In the genomic region with DNA sequence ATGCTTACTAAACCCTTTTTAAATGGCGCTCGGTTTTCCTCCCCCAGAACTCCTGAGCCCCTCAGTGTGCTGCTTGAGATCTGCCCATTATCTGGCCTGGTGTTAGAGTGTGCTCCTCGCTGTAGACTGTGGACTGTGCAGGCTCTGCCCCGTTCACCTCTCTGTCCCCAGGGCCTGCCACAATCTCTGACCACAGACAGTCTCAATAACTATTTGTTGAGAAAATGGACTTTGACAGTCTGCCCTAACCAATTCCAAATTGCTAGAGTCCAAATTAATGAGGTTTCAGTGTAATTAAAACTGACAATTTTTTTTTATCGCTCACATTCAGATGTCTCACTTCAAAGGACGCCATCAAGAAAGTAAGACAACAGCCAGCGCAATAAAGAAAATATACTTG, we compare ENCODE assay signal across 26 mouse cellular contexts.
DNase-seq lines count a peak whose midpoint lies in the region; ATAC-seq and TF ChIP-seq lines count a peak whose summit lies in the region.
"Had no signal": no experiment of that assay in that cellular context is flagged by ENCODE, and none has a peak within 500 bp of the region (broad histone marks: within the 10 kb centered on the region; RNA-seq: fewer than 3 reads in every experiment).

No protein-coding gene starts in this region.

- H3K4me3 ChIP-seq in midbrain, embryonic 10.5 days = no peak overlapping the region
- no peak overlapping the region for H3K4me3 ChIP-seq in midbrain, postnatal 0 days (ENCODE audit: low read depth, low read length)
- H3K4me3 ChIP-seq in hindbrain, embryonic 13.5 days = no peak overlapping the region
- no peak overlapping the region for H3K4me3 ChIP-seq in midbrain, embryonic 16.5 days (ENCODE audit: low read depth, low read length)
- H3K4me3 ChIP-seq: embryonic facial prominence, embryonic 10.5 days; embryonic facial prominence, embryonic 15.5 days; forebrain, embryonic 13.5 days had no signal

- peaks cover 40% of the 10 kb centered on the region for H3K4me1 ChIP-seq in midbrain, embryonic 10.5 days
- H3K4me1 ChIP-seq in midbrain, postnatal 0 days (ENCODE audit: insufficient read depth, low read length) = peaks cover 4% of the 10 kb centered on the region
- H3K4me1 ChIP-seq in hindbrain, embryonic 13.5 days (replicated peaks) = peaks cover 37% of the 10 kb centered on the region
- peaks cover 24% of the 10 kb centered on the region for H3K4me1 ChIP-seq in midbrain, embryonic 16.5 days (ENCODE audit: control insufficient read depth, insufficient read depth, low read length)

- 63% methylated on average over 7 of the region's 7 CpGs for WGBS in midbrain, embryonic 10.5 days
- 48% methylated on average over 7 of the region's 7 CpGs for WGBS in midbrain, postnatal 0 days
- WGBS in hindbrain, embryonic 13.5 days = 58% methylated on average over 7 of the region's 7 CpGs
- WGBS in midbrain, embryonic 16.5 days = 47% methylated on average over 7 of the region's 7 CpGs

- no peak overlapping the region for H3K9ac ChIP-seq in midbrain, postnatal 0 days (replicated peaks; ENCODE audit: low read length, poor library complexity, severe bottlenecking)
- no peak overlapping the region; the same call in 1 of the 2 replicates for H3K9ac ChIP-seq in hindbrain, embryonic 13.5 days
- no peak overlapping the region for H3K9ac ChIP-seq in midbrain, embryonic 16.5 days (ENCODE audit: low read depth, low read length)
- H3K9ac ChIP-seq: embryonic facial prominence, embryonic 15.5 days; forebrain, embryonic 13.5 days; liver, embryonic 14.5 days had no signal

- TF ChIP-seq CTCF in midbrain, postnatal 0 days (IDR thresholded peaks at IDR 0.05) = no peak

- peak; percentile 8 for DNase-seq in kidney, adult 9 months
- no peak for DNase-seq in kidney, postnatal 14 days
- no peak for DNase-seq in midbrain, embryonic 10.5 days (ENCODE audit: low spot score)
- no peak for DNase-seq in midbrain, postnatal 0 days (ENCODE audit: low spot score)
- DNase-seq in urinary bladder, postnatal 10 days (ENCODE audit: low spot score) = no peak
- DNase-seq: cerebellum, adult 8-10 months; cerebellum, postnatal 25 days; gastrocnemius, postnatal 14 days; heart, postnatal 36 days; kidney, adult 11 months; kidney, postnatal 4 days; left cerebral cortex, postnatal 4 days; lung, adult 2 months; lung, postnatal 10 days; right cerebral cortex, postnatal 14 days; thymus, postnatal 4 days had no signal

- H3K9me3 ChIP-seq in midbrain, embryonic 10.5 days (replicated peaks) = no peaks in the 10 kb centered on the region
- H3K9me3 ChIP-seq in midbrain, postnatal 0 days (ENCODE audit: low read length) = no peaks in the 10 kb centered on the region
- no peaks in the 10 kb centered on the region for H3K9me3 ChIP-seq in hindbrain, embryonic 13.5 days
- H3K9me3 ChIP-seq in midbrain, embryonic 16.5 days (replicated peaks; ENCODE audit: control insufficient read depth, low read length, poor library complexity, severe bottlenecking) = no peaks in the 10 kb centered on the region
- H3K9me3 ChIP-seq: embryonic facial prominence, embryonic 10.5 days; embryonic facial prominence, embryonic 15.5 days; forebrain, embryonic 13.5 days had no signal

- no peaks in the 10 kb centered on the region for H3K27me3 ChIP-seq in midbrain, embryonic 10.5 days (ENCODE audit: low read depth, poor library complexity, severe bottlenecking)
- H3K27me3 ChIP-seq in midbrain, postnatal 0 days (ENCODE audit: insufficient read depth, low read length) = no peaks in the 10 kb centered on the region
- H3K27me3 ChIP-seq in hindbrain, embryonic 13.5 days = no peaks in the 10 kb centered on the region
- no peaks in the 10 kb centered on the region for H3K27me3 ChIP-seq in midbrain, embryonic 16.5 days (ENCODE audit: control insufficient read depth, insufficient read depth, low read depth, low read length)
- H3K27me3 ChIP-seq: embryonic facial prominence, embryonic 15.5 days; forebrain, embryonic 13.5 days had no signal

- H3K36me3 ChIP-seq in midbrain, embryonic 10.5 days = no peaks in the 10 kb centered on the region
- H3K36me3 ChIP-seq in midbrain, postnatal 0 days (ENCODE audit: insufficient read depth, low read length) = no peaks in the 10 kb centered on the region
- H3K36me3 ChIP-seq in hindbrain, embryonic 13.5 days = no peaks in the 10 kb centered on the region
- no peaks in the 10 kb centered on the region for H3K36me3 ChIP-seq in midbrain, embryonic 16.5 days (ENCODE audit: control insufficient read depth, insufficient read depth, low read length)
- H3K36me3 ChIP-seq: embryonic facial prominence, embryonic 10.5 days; embryonic facial prominence, embryonic 15.5 days had no signal

- no peak overlapping the region for H3K4me2 ChIP-seq in midbrain, postnatal 0 days (ENCODE audit: low read depth, low read length, poor library complexity, severe bottlenecking)
- H3K4me2 ChIP-seq in hindbrain, embryonic 13.5 days = no peak overlapping the region
- H3K4me2 ChIP-seq in midbrain, embryonic 16.5 days (ENCODE audit: low read length) = no peak overlapping the region
- H3K4me2 ChIP-seq: embryonic facial prominence, embryonic 15.5 days; forebrain, embryonic 13.5 days; heart, embryonic 11.5 days had no signal

- peak overlapping the region; percentile 23; the same call in 1 of the 2 replicates for H3K27ac ChIP-seq in midbrain, embryonic 10.5 days (replicated peaks)
- H3K27ac ChIP-seq in midbrain, postnatal 0 days (ENCODE audit: low read depth, low read length) = no peak overlapping the region
- H3K27ac ChIP-seq in hindbrain, embryonic 13.5 days = peak overlapping the region; percentile 64
- peak overlapping the region; percentile 37; the same call in 1 of the 2 replicates for H3K27ac ChIP-seq in midbrain, embryonic 16.5 days (ENCODE audit: low read length)
- H3K27ac ChIP-seq: embryonic facial prominence, embryonic 15.5 days; forebrain, embryonic 13.5 days; liver, embryonic 14.5 days; macrophage had no signal

- no peak for ATAC-seq in midbrain, postnatal 0 days (ENCODE audit: low FRiP score)
- ATAC-seq in hindbrain, embryonic 13.5 days (ENCODE audit: low FRiP score) = no peak
- no peak for ATAC-seq in midbrain, embryonic 16.5 days
- no peak for ATAC-seq in megakaryocyte, adult 5-6 weeks (ENCODE audit: poor library complexity, severe bottlenecking)
- ATAC-seq: CD4-positive, CD25-positive, alpha-beta regulatory T cell, adult 4 months; forebrain, embryonic 13.5 days had no signal
